Mouse (Mus musculus) left cerebral cortex, postnatal 10 days (tissue): Measurements from ENCODE around the gene Plekhg1. TPM values are rescaled to one million over a fixed set of nuclear protein-coding genes. Genes with fewer than 3 reads are reported as not detected.

Experiments used
- DNase-seq, 2 experiments: peaks; one replicate each; pipeline ENCODE4 v3.0.0; 2021 to 2022; ENCODE audit warnings: low spot score in 2 of 2, mixed read lengths in 1 of 2; ENCODE audit errors: extremely low spot score in 1 of 2
- intact Hi-C: fragments of 180-260 bp; cut with DNase I; formaldehyde crosslinking; loops from one replicate; pipeline ENCODE4 v1.15.1; 2025
- total RNA-seq, 2 experiments: library from RNA; stranded (reverse); gene quantifications; 2 replicates each; pipeline ENCODE4 v1.2.3; 2021

Plekhg1 gene
- total RNA-seq, 2 experiments from 2014 or later: 13.1 to 17.9 TPM

GRCm38 (mm10) chr10:3858961-3859714, 119.0 kb downstream of the Plekhg1 start:
- intact Hi-C loops: no loop called here

DNA sequence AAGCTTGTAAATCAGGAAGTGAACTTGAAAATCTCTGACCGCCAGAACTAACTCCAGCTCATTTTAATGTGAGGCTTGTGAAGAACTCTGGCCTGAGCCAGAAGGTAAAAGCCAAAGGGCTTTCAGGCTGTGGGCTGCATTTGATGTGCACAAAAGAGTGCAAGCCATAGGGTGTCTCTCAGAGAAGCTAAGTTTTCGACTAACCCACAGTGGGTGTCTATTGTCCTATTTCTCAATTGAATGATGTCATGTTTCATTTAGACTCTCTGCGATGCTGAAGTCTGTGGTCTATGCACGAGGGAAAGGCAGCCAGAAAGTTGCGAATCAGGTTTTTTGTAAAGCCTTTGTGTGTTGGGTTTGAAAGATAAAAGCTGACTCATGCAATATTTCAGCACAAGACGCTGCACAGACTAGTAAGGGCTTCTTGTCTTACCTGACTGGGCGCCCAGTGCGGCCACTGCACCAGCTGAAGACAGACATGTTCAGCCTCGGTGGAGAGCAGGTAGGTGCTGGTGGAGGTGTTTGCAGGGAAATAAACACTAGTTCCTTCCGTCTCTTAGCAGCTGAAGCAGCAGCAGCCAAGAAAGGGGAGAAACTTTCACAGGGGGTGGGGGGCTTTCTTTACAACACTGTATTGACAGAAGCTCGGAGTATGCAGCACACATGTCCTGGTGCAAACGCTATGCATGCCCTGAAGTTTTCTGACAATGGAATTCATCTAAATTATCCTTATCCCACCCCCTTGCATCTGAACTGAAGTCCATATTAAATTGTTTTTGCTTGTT, 123.4 kb downstream of the Plekhg1 start:
- intact Hi-C loops: no loop called here
- DNase-seq: no peak

More at GRCm38 (mm10) chr10:3858961-3859714, 119.0 kb downstream of the Plekhg1 start:
- no peak for DNase-seq

DNA sequence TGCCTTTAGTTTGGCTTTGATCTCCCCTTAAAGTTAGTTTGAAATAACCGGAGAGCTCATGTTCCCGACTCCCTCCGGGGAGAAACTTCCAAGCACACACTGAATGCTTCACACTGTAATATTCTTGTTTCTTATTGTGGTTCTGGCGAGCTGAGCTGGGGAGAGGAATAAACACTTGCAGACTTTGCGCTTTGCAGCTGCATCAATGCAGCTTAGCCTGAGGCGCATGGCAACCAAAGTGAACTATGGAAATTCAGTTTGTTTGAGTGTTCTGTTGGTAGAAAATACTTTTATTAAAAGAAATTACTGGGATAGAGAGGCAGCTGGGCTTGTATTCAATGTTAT, 124.0 kb downstream of the Plekhg1 start:
- DNase-seq: no peak
- intact Hi-C loops: no loop called here

GRCm38 (mm10) chr10:3867298-3867697, 127.1 kb downstream of the Plekhg1 start:
- DNase-seq: no peak
- intact Hi-C loops: no loop called here

GRCm38 (mm10) chr10:3870828-3871227, 130.7 kb downstream of the Plekhg1 start:
- DNase-seq: no peak
- intact Hi-C loops: no loop called here

- no peak for DNase-seq
- intact Hi-C loops: no loop called here
These were observed 133.3 kb downstream of the Plekhg1 start for GRCm38 (mm10) chr10:3873467-3873866.

DNA sequence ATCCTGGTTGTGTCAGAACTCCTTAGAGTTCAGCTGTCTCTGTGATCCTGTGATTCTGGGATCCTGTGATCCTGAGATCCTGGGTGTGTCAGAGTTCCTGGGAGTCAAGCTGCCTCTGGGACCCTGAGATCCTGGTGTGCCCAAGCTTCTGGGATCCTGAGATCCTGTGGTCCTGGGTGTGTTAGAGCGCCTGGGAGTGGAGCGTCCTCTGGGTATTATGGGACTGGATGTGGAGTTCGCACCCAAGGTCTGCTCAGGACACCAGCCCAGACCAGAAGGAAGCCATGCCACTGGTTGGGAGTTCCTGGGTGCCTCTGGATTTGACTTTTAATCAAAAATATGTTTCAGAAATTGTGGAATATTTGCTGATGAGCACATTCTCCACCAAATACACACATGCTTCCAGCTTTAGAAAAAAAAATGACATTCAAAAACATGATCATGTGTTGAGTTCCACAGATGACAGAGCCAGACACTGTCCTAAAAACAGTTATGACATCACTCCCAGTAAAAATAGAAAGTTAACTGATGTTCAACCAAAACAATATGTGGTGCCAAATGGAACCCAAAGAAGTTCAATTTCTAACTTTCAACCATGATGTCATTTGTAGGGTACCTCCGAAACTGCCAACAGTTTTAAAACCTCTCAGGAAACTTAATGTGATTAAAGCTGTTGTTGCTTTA, 137.8 kb downstream of the Plekhg1 start:
- no peak for DNase-seq
- intact Hi-C loops: no loop called here

GRCm38 (mm10) chr10:3881179-3881578, 141.0 kb downstream of the Plekhg1 start:
- no peak for DNase-seq

DNA sequence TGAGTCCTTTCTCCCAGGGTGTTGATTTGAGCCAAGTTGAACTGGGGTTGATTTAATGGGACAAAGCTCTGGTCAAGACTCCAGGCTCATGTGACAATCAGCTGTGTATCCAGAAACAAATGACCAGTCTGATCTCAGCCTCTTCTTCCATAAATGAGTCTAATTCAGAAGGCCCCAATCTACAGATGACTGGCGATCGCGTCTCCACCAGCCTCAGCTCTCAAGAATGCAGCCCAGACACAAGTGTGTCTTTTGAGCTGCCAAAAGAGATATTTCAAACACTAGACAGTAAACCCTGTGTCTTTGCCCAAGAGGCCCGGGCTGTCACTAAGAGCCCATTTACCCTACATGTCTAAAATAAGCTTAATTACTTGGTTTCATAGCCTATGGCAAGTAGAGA, 148.3 kb downstream of the Plekhg1 start:
- no peak for DNase-seq
- intact Hi-C loops: no loop called here

More at GRCm38 (mm10) chr10:3881179-3881578, 141.0 kb downstream of the Plekhg1 start:
- intact Hi-C loops: no loop called here

DNA sequence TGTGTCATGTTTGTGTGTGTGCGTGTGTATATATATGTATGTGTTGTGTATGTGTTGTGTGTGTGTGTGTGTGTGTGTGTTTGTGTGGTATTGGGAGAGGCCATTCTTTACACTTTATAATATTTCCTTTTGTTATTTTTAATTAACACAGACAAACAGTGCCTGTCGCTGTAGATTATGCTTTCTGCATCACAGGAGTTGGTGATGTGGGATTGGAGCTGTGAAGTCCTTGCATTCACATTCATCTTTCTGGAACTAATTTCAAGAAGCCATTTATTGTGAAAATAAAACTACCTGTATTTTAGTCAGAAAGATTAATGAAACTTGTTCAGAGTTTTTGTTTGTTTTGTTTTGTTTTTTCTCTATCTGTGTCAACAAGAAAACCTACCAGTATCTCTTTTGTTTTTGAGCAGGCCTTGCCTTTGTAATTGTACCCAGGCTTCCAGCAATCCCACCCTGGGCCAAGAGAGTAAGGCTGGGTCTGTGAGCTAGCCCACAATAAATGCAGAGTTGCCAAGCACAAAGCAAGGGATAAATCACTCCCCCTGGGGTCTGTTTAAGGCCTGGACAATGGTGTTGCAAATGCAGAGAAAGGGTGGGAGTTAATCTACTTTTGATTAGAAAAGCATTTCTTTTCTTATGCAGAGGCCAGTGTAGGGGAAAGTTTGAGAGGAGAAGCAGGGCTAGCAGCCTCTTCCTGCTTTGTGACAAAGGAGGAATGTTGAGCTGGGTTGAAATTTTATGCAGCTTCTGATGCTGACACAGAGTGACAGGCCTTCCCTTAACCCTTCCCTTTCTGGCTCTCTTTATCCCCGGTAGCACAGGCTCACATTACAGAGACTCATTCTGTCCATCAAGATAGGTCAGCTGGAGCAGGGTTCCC, 151.5 kb downstream of the Plekhg1 start:
- no peak for DNase-seq
- intact Hi-C loops: no loop called here

- intact Hi-C loops: no loop called here
- DNase-seq: no peak
These were observed 152.2 kb downstream of the Plekhg1 start for GRCm38 (mm10) chr10:3892368-3892767.

GRCm38 (mm10) chr10:3898068-3898467, 157.9 kb downstream of the Plekhg1 start:
- DNase-seq: no peak

GRCm38 (mm10) chr10:3900416-3900956, 160.3 kb downstream of the Plekhg1 start:
- no peak for DNase-seq
- intact Hi-C loops: no loop called here

More at GRCm38 (mm10) chr10:3898068-3898467, 157.9 kb downstream of the Plekhg1 start:
- intact Hi-C loops: no loop called here

- intact Hi-C loops: no loop called here
- DNase-seq: no peak
These were observed 165.6 kb downstream of the Plekhg1 start for GRCm38 (mm10) chr10:3905747-3906146.

GRCm38 (mm10) chr10:3914104-3914503, 173.9 kb downstream of the Plekhg1 start:
- intact Hi-C loops: no loop called here

GRCm38 (mm10) chr10:3920368-3921152, 180.4 kb downstream of the Plekhg1 start:
- intact Hi-C loops: no loop called here
- peak in 1 of 2 experiments; percentile 14 for DNase-seq

More at GRCm38 (mm10) chr10:3914104-3914503, 173.9 kb downstream of the Plekhg1 start:
- DNase-seq: no peak

DNA sequence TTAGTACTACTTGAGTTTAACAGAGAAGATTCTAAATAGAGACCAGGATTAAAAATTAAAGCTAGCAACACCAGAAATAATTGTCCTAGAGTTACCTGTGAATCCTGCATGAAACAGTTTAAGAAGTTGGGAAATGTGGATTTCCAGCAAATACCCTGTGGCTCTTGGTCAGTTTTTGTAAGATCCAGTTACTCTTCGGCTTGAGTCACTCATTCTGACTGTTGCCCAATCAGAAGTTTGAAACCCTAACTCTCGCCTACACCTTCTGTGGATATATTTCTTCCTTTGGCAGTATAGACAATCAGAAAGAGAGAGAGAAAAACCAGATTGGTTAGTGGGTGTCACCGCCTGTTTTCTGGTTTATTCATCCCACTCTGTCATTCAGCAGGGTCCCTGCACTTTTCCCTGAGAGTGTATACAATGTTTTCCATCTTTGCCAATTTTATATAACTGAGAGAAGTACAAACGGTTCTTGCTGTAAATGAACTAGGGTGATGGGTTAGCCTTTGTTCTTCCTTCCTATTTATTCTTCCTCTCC, 187.9 kb downstream of the Plekhg1 start:
- DNase-seq: no peak
- intact Hi-C loops: no loop called here
